Mouse (Mus musculus) forelimb bud, embryonic 11.5 days (tissue): ENCODE measurements at regions not wholly inside any gene's neighbourhood (a gene's known extent, or its start where the extent isn't known, plus 50 kb on each side); places are given as distances from the start of the nearest gene placed in this dataset.

Experiments
- DNase-seq: peaks from one replicate; pipeline ENCODE4 v3.0.0-alpha.2; 2012; ENCODE audit warnings: low read depth, low spot score

DNA sequence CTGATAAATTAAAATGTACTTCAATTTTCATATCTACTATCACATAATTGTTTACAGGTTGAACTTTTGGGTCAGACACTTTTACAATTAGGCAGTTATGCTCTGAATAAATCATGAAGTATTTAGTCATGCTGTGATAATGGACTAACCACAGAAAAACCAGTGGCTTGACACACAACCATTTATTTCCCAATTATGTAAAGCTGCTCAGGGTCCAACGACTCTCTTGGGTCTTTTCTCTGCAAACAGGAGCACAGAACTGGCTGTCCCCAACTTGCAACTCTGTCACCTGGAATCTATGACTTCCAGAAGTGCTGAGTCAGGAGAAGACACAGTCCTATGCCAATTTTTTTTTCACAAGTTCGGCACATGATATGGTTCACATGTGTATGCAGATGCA, 214.8 kb downstream of the Kcnj2 start:
- DNase-seq, result peak; percentile 16

DNA sequence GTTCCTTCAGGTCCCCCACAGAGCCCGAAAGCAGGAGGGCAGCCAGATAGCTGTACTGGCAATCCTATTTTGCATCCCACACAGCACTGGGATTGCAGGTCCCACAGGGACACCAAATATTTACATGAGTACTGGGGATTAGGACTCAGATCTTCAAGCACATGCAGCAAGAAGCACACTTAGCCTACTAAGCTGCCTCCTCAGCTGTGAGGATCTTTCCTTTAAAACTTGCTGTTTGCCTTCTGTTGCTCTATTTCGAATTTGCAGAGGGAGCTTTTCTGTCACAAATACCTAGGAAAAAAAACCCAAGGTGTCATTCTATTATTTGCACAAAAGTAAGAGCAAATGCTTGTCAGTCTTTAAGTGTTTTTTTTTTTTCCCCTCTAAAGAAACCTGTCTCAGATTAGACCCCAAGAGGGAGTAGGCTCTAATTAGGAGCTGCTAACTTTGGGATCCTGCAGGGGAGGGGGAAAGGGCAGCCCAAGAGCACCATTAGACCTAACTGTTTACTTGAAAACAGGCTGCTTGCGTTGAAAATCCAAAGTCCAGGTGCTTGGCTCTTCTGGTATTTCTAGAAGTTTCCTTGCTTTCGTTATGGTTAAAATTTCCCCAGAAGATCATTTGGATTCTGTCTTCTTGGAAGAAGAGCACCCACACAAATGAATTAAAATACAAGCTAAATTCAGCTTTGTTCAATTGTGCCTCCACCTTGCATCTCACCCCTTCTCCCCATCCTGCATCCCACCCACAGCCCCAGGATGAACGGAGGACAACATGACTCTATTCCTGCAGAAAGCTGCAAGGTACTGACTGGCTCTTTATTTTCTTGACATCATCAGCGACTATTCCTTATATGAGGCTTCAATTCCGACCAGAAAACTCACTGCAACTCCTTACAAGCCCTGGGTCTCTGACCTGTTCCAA, 215.5 kb downstream of the Kcnj2 start:
- no peak for DNase-seq

DNA sequence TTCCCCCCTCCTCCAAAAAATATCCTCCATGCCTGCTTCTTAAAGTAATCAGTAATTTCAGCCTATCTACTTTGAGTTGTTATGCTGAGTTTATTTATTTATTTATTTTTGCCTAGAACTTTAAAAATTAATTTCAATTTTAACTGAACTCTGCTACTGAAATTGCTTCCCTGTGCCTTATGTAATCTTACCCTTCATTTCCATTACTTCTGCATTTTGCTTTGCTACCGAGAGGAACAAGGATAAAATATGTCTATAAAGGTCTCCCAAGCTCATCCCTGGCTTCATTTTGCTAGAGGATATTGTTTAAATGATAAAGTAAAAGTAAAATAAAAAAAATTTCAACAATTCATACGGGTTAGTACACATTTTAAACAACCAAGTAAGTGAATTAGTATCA, 216.3 kb downstream of the Kcnj2 start:
- DNase-seq, result no peak

DNA sequence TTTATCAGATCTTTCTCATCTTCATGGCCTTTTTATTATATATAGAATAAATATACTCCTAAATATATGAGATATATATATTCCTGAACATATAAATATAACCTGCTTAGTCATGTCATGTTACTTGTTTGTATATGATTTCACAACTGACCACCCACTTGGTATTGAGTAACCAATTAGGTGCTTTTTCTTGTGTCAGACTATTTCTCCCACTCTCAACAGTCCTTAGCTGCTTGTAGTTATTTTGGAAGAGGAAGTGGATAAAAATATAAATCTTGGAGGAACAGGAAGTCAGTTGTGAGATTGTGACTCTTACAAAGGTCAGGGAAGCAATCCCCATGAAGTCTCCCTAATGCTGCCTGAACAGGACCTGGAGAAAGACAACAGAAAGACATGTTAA, 224.6 kb downstream of the Kcnj2 start:
- no peak for DNase-seq

DNA sequence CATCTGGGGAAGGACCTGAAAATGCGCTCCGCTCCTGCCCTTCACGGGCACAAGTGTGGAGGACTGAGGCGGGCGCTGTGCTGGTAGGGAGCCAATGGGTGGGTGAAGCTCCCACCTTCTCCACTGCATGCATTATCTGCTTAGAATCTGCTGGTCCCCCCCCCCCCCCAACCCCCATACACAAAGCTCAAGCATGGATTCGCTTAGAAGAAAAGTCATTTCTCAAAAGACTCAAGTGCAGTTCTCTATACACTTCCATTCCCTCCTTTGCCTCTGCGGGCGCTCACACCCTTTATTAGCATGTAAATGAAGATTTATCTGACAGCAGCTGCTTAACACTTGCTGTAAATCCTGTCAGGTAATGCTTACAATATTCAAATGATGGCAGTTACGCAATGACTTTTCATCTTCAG, 230.4 kb downstream of the Kcnj2 start:
- no peak for DNase-seq

DNA sequence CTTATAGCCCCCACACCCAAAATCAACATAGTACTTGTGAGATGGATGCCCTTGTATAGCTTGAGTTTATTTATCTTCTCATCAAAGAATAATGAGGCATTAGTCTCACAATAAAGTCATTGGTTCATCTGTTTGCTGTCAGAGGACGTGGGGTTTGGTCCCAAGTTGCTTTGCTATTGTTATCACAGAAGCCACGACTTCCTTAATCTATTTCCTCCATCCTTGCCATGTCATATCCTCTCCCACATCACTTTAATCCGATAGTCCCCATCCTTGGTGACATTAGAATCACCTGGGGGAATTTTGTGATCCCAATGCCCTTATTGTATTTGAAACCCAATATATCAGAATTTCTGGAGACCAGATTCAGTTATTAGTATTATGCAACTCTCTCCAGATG, 246.8 kb downstream of the Kcnj2 start:
- DNase-seq, result no peak

DNA sequence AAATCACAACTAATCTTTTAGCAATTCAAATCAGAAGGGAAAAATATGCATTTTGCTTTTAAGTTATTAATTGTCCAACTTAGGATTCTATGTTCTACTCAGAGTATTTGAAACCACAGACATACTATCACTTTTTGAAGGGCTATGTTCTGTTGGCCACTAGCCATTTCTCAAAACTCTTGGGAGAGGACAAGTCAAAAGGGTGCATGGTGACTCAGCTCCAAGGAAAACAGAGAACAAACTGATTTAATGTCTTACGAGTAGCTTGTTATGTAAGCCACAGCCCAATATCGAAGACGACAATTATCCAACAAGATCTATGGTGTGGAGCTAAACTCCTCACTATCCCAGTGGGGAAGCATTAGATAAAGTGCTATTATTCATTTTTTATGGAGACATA, 247.6 kb downstream of the Kcnj2 start:
- DNase-seq, result no peak

DNA sequence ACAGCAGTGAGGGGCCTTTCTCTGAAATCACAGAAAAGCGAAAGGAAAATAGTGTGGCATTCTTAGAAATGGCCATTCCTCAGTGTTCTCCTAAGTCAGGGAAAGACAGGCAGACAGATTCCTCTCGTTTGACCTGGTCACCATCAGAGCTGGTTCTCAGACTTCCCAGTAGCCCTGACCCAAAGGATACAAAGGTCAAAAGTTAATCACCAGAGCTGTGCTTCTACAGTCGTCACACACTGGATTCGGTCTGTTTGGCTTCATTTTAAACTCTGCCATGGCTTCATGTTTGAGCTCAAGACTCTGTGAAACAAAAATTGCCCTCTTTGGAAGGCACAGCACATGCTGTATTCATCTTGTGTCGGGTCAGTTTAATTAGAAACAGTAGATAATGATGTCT, 255.6 kb downstream of the Kcnj2 start:
- DNase-seq, result no peak

DNA sequence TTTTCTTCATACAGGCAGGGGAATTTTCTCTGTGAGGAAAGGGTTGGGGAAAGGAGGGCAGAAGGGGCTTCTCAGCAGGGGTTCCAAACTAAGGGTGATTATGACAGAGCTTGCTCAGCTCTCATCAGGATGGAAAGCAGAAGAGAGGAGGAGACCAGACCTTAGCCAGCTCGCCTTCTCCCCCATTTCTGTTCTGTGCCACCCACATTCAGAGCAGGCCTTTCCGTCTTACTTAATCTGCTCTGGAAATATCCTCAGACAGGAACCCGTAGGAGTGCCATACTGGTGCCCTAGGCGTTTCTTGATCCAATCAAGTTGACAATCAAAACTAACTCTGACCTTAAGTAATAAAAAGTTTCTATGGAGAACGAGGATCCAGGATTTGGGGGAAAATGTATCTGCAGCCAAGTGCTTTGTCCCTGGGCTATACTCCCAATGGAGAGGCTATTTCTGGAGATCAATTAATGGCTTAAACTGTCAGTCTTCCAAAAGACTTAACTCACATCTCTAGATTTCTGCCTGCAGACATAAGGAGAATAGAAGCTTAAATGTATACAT, 258.6 kb downstream of the Kcnj2 start:
- no peak for DNase-seq

DNA sequence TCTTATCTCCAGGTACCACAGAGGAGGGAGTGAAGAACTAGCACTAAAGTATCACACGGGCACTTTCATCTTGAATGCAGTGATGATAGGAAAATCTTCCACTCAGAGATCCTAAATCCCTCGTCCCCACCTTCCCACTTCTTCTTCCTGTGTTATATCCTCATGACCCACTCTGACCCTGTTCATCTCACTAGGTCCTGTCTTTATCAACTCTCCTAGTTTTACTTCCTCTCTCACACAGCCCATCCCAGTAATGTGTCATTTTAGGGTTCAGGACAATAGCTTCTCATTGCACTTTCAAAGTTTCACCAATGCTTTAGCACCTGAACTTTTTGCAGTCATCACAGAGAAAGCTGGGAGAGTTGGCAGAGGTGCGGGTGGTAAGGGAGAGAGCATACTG, 261.0 kb downstream of the Kcnj2 start:
- DNase-seq, result no peak

DNA sequence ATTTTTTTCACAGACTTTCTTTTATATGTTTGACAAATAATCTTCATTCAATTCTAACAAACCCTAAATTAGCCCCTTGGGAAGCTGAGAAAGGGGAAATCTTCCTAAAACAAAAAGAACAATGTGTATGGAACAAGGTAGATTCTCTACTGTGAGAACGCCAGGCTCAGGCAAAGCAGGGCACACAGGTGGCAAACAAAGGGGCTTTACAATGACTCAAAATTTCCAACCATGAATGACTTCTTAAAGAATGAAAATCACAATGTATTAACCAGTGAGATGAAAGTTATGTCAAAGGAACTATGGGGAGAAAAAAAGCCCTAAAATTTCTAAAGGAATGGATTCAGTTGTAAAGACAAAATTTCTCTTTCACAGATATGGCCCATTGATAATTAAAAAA, 262.3 kb downstream of the Kcnj2 start:
- no peak for DNase-seq

DNA sequence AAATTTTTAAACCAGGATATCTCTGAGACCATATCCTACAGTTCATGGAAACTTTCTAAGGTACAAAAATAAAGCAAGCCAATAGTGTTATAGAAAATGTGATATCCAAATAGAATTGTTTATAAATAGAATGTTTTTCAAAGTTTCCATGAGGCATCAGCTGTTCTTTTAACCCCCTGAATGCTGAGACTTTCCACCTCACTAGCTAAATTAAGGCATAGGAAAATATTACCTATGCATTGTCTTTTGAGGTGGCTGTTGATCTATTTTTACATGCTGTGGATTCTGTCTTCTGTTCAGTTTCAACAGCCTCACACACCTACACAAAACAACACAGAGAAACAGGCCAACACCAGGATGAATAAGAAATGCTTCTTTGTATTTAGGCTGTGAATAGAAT, 265.6 kb downstream of the Kcnj2 start:
- DNase-seq, result no peak

DNA sequence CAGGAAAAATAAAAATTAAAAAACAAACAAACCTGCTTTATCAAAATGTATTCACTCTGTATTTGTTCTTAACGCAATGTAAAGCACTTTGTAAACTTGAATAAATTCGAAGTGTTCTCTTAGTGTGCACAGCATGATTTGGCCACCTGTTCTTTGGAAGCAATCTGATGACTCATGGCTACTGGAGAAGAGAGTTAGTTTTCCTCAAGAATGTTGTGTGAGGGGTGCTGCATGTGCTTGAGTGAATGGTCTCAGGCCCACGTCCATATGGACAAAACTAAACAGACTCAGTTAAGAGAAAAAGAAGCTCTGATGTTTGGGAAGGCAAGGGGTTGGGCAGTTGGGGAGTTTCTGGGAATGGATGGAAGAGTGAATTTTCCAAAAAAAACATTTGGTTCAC, 267.1 kb downstream of the Kcnj2 start:
- no peak for DNase-seq

DNA sequence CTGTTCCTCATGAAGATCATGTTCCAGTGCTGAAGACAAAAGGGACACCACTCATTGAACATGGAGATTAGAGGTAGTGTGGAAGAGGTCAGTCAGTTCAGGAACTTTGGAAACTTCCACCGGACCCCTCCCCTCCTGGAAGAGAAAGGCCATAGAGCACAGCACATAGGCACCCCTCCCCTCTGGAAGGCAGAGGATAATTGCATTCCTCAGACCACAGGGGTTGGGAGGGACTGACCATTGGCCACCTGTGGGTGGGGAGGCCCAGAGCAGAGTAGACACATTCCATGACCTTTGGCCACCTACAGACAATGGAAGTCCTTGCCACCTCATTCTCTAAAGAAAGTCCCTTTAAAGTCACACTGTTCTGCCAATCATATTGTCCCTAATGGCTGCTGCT, 281.6 kb downstream of the Kcnj2 start:
- DNase-seq, result no peak

DNA sequence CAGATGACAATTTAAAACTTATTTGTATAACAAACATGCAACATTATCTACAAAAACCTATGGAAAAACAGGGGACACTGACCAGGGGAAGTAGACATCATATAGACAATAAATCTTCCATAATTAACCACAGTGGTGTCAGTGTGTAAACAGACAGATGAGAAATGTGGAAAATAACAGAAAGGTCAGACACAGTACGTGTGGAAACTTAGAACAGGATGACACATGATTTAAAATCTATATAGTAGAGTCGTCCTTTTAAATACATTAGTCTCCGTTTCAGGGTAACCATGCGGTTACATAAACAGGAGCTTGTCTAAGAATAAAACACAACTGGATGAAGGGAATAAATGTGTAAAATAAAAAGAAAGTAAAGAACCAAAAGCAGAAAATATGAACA, 284.1 kb downstream of the Kcnj2 start:
- no peak for DNase-seq

DNA sequence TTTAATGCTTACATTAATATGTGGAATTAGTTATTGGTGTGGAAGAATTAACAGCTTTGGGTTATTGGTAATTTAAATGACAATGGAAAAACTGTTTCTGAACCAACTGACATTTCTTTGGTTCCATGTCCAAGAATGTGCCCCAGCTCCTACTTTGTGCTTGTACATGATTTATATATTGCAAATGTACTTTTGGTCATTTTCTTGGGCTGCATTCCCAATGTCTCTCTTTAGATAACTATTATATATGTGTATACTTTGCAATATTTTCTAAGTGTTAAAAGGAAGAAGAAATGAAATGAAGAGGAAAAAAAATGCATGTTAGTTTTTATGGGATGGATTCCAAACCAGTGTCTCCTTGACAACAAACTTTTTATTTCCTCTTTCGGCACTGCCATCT, 297.4 kb downstream of the Kcnj2 start:
- no peak for DNase-seq

DNA sequence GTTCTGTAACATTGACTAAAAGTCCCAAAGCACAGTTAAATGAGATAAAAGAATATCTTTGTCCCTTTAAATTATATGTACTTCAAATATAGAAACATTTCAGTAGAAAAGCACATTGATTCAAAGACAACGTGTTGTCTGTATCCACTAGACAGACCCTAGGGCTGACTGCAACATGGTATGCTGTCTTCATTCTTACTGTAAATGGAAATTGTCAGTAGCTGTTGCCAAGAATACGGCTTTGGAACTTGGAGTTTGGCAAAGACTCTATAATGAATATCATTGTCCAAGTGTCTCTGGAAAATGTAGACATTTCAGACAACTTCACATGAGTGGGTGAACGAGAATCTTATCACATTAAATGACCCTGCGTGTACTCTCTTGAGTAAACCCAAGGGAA, 311.2 kb downstream of the Kcnj2 start:
- DNase-seq, result no peak

DNA sequence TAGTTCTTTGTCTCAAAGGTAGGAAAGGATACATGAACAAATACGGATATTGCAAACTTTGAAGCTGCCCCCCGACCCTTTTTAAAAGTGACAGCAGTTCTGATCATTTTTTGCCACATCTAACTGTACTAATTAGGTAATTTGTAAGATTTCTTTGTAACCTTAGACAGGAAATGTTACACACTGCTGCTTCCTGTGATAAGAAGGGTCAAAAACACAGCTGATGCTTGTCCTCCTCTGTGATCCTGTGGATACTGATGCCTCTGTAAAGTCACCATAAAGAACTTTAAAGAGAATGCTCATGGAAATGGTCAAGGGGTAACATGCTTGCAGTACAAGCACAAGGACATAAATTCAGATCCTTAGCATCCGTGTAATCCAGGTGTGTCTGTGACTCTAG, 313.9 kb downstream of the Kcnj2 start:
- DNase-seq, result no peak

DNA sequence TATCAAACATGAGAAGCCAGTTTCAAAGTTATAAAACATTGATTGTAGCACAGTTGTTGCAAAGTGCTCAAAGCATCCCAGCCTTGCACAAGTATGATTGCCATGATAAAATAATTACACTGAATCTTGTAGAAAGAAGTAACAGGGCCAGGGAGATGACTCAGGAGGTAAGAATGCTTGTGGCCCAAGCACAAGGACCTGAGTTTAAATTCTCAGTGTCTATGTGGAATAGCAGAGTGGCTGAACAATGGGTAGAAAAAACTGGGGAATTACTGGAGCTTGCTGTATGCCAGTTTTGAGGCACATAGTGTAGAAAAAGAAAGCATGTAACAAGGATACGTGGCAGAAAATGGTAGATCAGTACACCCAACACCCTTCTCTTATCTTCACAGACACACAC, 332.7 kb downstream of the Kcnj2 start:
- DNase-seq, result no peak

DNA sequence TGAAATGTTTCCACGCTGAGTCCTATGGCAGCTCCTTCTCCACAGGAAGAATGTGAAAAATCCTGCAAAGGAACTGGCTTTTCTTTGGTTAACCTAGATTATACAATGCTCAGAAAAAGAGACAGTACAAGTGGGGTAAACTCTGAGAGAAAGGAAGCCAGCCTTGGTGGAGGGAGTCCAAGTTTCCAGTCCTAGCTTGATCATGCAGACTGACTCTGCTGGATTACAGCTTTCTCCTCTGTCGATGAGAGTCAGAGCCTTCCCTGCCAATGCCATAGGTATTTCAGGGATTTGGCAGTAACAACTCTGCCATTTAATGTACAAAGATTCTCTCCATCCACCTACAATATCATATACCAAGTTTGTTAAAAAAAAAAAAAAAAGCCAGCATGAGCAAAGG, 343.3 kb downstream of the Kcnj2 start:
- no peak for DNase-seq

DNA sequence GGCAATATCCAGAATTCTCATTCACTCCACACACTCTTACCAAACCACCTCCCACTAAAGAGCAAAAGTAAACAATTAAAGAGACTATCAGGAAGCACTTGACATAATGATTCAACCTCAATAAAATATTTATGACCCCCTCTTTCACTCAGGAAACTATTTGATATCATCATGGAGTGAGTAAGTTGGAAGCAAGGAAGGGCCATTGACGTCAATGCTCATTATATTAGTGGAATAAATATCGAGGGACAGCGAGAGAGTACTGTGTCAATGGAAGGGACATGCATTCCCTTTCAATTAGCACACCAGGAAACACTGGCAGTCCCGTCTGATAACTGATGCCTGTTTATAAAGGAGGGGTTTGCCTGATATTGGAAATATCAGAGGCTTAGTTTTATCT, 358.9 kb downstream of the Kcnj2 start:
- no peak for DNase-seq

DNA sequence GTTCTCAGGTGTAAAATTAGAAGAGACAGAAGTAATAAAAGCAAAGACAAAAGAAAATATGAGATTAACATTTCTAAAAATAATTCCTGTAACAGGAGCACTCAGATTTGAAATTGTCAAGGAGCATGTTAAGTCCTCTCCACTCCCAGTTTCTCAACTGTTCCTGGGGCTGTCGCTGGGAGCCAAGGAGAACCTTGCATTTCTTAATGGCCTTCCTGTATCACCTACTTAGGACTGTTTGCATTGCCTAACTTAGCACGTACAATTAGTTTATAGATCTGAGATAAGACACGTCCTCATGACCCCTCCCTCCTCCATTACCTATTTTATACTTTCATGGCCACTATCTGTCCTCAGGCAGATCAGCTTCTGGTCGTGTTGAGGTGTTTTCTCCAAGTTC, 360.8 kb downstream of the Kcnj2 start:
- DNase-seq, result no peak

DNA sequence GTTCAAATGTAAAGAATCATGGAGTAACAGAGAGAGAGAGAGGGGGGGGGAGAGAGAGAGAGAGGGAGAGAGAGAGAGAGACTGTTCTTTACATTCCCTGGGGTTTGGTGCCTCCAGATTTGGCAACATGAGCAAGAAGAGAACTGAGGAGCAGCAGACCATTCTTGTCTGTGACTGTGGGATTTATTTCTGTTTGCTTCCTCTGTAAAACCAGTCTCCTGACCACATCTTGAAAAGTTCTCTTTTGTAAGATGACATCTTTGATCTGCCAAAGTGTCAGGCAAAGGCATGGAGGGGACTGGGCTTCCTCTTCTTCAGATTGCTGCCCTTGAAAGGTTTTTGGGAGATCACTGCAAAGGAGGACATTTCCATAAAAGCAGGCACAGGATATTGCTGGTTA, 376.3 kb downstream of the Kcnj2 start:
- no peak for DNase-seq

DNA sequence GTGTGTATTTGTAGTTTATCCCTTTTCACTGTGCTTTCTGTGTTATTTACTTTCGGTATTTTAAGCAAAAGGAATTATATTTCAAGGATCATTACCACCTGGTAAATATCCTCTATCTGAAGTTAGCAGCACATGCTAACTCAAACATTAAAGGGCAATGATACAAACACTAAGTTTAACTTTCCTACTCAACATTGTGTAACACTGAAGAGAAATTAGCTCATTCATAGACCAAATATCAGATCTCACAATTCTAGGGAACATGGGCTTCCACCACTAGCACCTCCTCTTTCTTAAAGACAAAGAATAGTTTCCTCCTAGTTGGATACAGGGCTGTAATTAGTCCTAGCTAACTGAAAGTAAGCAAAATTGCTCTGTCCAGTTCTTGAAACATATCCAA, 377.4 kb downstream of the Kcnj2 start:
- no peak for DNase-seq
